Mouse (Mus musculus) midbrain, embryonic 11.5 days (tissue): ENCODE results near the gene Ipmk. TPM values are rescaled to one million over a fixed set of nuclear protein-coding genes. Genes with fewer than 3 reads are reported as not detected.

ENCODE experiments used
- ATAC-seq: fragments of 200-750 bp; cut with Nextera tagmentation; 2 replicates; pipeline ENCODE4 v1.8.0; 2017; ENCODE audit warnings: moderate TSS enrichment, moderate library complexity; ENCODE audit not compliant: low FRiP score
- DNase-seq: peaks from one replicate; pipeline ENCODE4 v3.0.0; 2015; ENCODE audit warnings: low spot score; ENCODE audit errors: missing footprints
- H3K27ac ChIP-seq: fragments of 300-500 bp; sonication (generic); 2 replicates; pipeline ENCODE4 v1.5.1; 2014; ENCODE audit warnings: low read depth, low read length
- H3K27me3 ChIP-seq: fragments of 300-500 bp; sonication (generic); 2 replicates; pipeline ENCODE4 v1.6.1; 2014; ENCODE audit warnings: mild to moderate bottlenecking, low read length, moderate library complexity, mixed read lengths; ENCODE audit not compliant: control insufficient read depth, insufficient read depth
- H3K36me3 ChIP-seq: fragments of 300-500 bp; sonication (generic); 2 replicates; pipeline ENCODE4 v1.6.1; 2014; ENCODE audit warnings: mild to moderate bottlenecking, low read length, moderate library complexity, mixed read lengths; ENCODE audit not compliant: control insufficient read depth, insufficient read depth
- H3K4me1 ChIP-seq: fragments of 300-500 bp; sonication (generic); 2 replicates; pipeline ENCODE4 v1.6.1; 2014; ENCODE audit warnings: low read length; ENCODE audit not compliant: control insufficient read depth, insufficient read depth
- H3K4me2 ChIP-seq: fragments of 300-500 bp; sonication (generic); 2 replicates; pipeline ENCODE4 v1.6.1; 2014; ENCODE audit warnings: mild to moderate bottlenecking, moderate library complexity
- H3K4me3 ChIP-seq: fragments of 300-500 bp; sonication (generic); 2 replicates; pipeline ENCODE4 v1.5.1; 2014; ENCODE audit warnings: low read depth, low read length
- H3K9ac ChIP-seq: fragments of 300-500 bp; sonication (generic); 2 replicates; pipeline ENCODE4 v1.6.1; 2014; ENCODE audit warnings: low read length
- H3K9me3 ChIP-seq: fragments of 300-500 bp; sonication (generic); 2 replicates; pipeline ENCODE4 v1.6.1; 2016; ENCODE audit warnings: low read length; ENCODE audit not compliant: control insufficient read depth
- WGBS: fragments of 180-500 bp; shearing (Covaris S2); extraction: QIAGEN DNeasy Blood & Tissue Kit; methylation state at CpG from one replicate; pipeline ENCODE4 v1.1.7; 2014; 5-methylcytosine and 5-hydroxymethylcytosine counted together
- polyA plus RNA-seq: library from polyadenylated mRNA; unstranded; fragments of >200 nt; fragmentation: Nextera tagmentation; extraction: Ambion mirVana; gene quantifications from 2 replicates; pipeline ENCODE4 v1.2.1, GENCODE M21; 2014

Ipmk gene
- polyA plus RNA-seq, 1 experiment from 2014 or later: 24.8 TPM

- Histone ChIP-seq H3K36me3 (no peaks in the 10 kb centered on the region), H3K27me3 (no peaks in the 10 kb centered on the region), H3K9me3 (no peaks in the 10 kb centered on the region), H3K4me2 (peak overlapping the region; percentile 80), H3K4me1 (peaks cover 16% of the 10 kb centered on the region; the same call in 1 of the 2 replicates), H3K27ac (no peak overlapping the region), H3K9ac (peak overlapping the region; percentile 90), H3K4me3 (peak overlapping the region; percentile 82)
- WGBS: 26% methylated on average over 14 of the region's 14 CpGs
- peak; percentile 62 for DNase-seq
- ATAC-seq: no peak
These were observed 3.8 kb upstream of the Ipmk start for GRCm38 (mm10) chr10:71343567-71344265.

- no peaks in the 10 kb centered on the region for H3K27me3 ChIP-seq
- peak within 1 kb of the TSS; percentile 90 for H3K9ac ChIP-seq
- whole genome bisulfite sequencing: under 1% methylated on average over 60 of the region's 60 CpGs
- peak within 1 kb of the TSS; percentile 82 for H3K4me3 ChIP-seq
- peak within 1 kb of the TSS; percentile 80 for H3K4me2 ChIP-seq
- no peaks in the 10 kb centered on the region for H3K9me3 ChIP-seq
- H3K27ac ChIP-seq: no peak within 1 kb of the TSS
- no peaks in the 10 kb centered on the region for H3K36me3 ChIP-seq
- DNase-seq (peak; percentile 99), ATAC-seq (peak; percentile 77)
- H3K4me1 ChIP-seq: peaks cover 25% of the 10 kb centered on the region; the same call in 1 of the 2 replicates
These were observed 2.9 kb upstream of the Ipmk start, which contains the start of gene Cisd1 for GRCm38 (mm10) chr10:71344579-71345143. Gene Cisd1 (minus strand): TSS chr10:71344954.

DNA sequence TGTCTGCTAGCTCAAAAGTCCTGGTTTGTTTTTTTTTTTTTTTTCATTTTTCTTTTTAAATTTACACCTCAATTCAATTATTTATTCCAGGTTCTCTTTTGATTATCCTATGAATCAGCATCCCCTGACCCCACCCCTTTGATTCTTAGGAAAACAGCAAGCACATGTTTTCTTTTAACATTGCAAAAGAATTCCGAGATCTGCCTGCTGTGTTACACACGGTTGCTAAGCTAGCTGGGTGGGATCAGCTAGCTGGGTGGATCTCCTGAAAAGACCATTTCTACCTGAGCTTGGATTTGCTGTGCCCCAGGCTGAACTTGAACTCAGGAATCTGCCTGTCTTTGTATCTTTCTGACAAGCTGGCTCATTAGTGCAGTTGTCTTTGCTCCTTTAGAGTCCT is 1.5 kb upstream of the Ipmk start:
- Histone ChIP-seq H3K9ac (no peak overlapping the region), H3K27me3 (no peaks in the 10 kb centered on the region), H3K27ac (no peak overlapping the region), H3K4me3 (no peak overlapping the region), H3K9me3 (no peaks in the 10 kb centered on the region), H3K4me2 (no peak overlapping the region), H3K36me3 (no peaks in the 10 kb centered on the region; the same call in 1 of the 2 replicates), H3K4me1 (peaks cover 25% of the 10 kb centered on the region; the same call in 1 of the 2 replicates)
- DNase-seq: no peak
- WGBS: 68% methylated on average over 2 of the region's 2 CpGs
- no peak for ATAC-seq

DNA sequence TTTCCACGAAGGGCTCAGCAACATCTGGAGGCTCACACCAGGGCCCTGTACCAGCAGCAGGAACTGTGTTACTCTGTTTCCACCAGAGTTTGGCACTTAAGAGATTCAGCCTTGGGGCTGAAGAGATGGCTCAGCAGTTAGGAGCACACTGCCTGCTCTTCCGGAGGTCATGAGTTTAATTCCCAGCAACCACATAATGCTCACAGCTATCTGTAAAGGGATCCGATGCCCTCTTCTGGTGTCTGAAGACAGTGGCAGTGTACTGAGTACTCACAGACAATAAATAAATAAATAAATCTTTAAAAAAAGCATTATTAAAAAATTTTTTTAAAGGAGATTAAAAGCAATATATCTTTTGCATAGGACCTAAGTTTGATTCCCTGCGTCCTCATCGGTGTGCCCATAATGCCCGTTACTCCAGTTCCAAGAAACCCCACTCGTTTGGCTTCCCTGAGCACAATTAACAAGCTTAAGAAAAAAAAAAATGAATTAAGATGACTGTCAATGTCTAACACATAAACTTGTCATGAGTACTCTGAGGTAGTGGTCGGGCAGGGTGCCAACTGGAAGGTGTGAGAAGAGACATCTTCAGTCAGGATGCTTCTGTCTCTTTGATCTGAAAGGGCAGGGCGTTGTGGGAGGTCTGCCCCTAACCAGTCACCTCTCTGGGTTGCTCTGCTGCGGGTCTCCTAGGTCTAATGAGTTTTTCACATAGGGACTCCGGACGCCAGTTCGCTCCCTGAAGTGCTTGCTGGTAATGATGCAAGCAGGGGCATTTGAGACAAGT is 648 bp upstream of the Ipmk start:
- H3K27ac ChIP-seq: peak overlapping the region; percentile 59
- WGBS: 11% methylated on average over 13 of the region's 13 CpGs
- no peak for DNase-seq
- no peak for ATAC-seq
- H3K4me1 ChIP-seq: peaks cover 25% of the 10 kb centered on the region; the same call in 1 of the 2 replicates
- H3K9me3 ChIP-seq: no peaks in the 10 kb centered on the region
- peak overlapping the region; percentile 87 for H3K9ac ChIP-seq
- peak overlapping the region; percentile 94 for H3K4me2 ChIP-seq
- H3K36me3 ChIP-seq: no peaks in the 10 kb centered on the region; the same call in 1 of the 2 replicates
- H3K4me3 ChIP-seq: peak overlapping the region; percentile 88
- no peaks in the 10 kb centered on the region for H3K27me3 ChIP-seq

DNA sequence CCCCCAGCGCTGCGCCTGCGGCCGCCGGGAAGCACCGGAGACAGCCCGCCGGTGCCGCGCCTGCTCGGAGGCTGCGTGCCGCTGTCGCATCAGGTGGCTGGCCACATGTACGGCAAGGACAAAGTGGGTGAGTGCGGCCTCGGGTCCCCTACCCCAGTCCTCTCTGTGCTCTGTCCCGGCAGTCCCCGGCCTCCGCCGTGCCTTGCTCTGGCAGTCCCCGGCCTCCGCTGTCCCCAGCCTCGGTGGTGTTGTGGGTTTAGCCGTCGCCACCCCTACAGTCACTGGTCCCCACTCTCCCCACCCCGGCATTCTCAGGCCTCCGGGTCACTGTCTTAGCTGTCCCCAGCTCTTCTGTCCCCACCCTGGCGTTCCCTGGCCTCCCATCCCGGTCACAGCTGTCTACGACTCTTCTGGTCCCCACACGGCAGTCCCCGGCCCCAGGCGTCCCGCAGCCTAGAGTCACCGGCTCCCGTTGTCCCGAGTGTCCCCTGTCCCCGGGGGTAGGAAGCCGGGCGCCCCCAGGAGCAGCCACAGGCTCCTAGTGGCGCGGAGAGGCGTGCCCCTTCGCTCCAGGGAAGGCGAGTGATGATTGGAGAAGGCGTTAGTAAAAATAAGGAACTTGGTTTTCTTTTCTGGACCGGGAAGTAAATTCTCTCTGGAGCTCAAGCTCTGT is 537 bp downstream of the Ipmk start:
- DNase-seq: no peak
- WGBS: under 1% methylated on average over 48 of the region's 48 CpGs
- peak overlapping the region; percentile 87 for H3K9ac ChIP-seq

GRCm38 (mm10) chr10:71348637-71349280 is 1.2 kb downstream of the Ipmk start:
- Histone ChIP-seq H3K4me1 (peaks cover 21% of the 10 kb centered on the region; the same call in 1 of the 2 replicates), H3K4me3 (peak overlapping the region; percentile 88), H3K9ac (peak overlapping the region; percentile 87), H3K27me3 (no peaks in the 10 kb centered on the region), H3K36me3 (no peaks in the 10 kb centered on the region; the same call in 1 of the 2 replicates), H3K9me3 (no peaks in the 10 kb centered on the region), H3K27ac (no peak overlapping the region), H3K4me2 (peak overlapping the region; percentile 94)
- 31% methylated on average over 16 of the region's 16 CpGs for WGBS
- DNase-seq (peak; percentile 79), ATAC-seq (no peak)

More for the DNA sequence above, 537 bp downstream of the Ipmk start:
- H3K4me3 ChIP-seq: peak overlapping the region; percentile 88
- peak overlapping the region; percentile 94 for H3K4me2 ChIP-seq
- ATAC-seq: peak; percentile 73
- peak overlapping the region; percentile 51; the same call in 1 of the 2 replicates for H3K27ac ChIP-seq
- no peaks in the 10 kb centered on the region for H3K9me3 ChIP-seq
- no peaks in the 10 kb centered on the region for H3K27me3 ChIP-seq
- no peaks in the 10 kb centered on the region; the same call in 1 of the 2 replicates for H3K36me3 ChIP-seq
- H3K4me1 ChIP-seq: peaks cover 25% of the 10 kb centered on the region; the same call in 1 of the 2 replicates

- H3K9me3 ChIP-seq: no peaks in the 10 kb centered on the region
- H3K4me3 ChIP-seq: no peak overlapping the region
- DNase-seq: no peak
- no peaks in the 10 kb centered on the region for H3K27me3 ChIP-seq
- ATAC-seq: no peak
- WGBS: 78% methylated on average over 1 of the region's 1 CpGs
- no peak overlapping the region for H3K27ac ChIP-seq
- H3K9ac ChIP-seq: peak overlapping the region; percentile 87; the same call in 1 of the 2 replicates
- H3K4me1 ChIP-seq: peaks cover 18% of the 10 kb centered on the region; the same call in 1 of the 2 replicates
- peak overlapping the region; percentile 94; the same call in 1 of the 2 replicates for H3K4me2 ChIP-seq
- no peaks in the 10 kb centered on the region; the same call in 1 of the 2 replicates for H3K36me3 ChIP-seq
These were observed 1.7 kb downstream of the Ipmk start for GRCm38 (mm10) chr10:71349290-71349689.

DNA sequence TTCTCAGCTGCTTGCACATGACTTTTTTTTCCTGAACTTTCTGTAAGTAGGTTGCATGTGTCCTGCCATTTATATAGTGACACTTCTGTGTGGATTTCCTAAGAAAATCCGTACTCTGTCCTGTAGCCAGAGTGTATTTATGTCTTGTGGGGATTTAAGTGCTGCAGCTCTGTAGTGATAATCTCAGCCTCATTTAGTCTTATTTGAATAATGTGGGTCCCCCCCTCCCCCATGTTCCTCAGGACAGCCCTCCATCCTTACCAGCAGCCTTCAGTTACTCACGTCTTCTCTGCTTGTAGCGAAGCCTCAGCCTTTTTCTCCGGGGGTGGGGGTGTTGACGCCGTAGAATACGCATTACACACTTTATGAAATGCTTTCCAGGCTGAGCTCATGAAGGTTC is 3.7 kb downstream of the Ipmk start:
- no peak overlapping the region for H3K4me2 ChIP-seq
- peaks cover 14% of the 10 kb centered on the region; the same call in 1 of the 2 replicates for H3K4me1 ChIP-seq
- H3K4me3 ChIP-seq: no peak overlapping the region
- no peaks in the 10 kb centered on the region for H3K9me3 ChIP-seq
- H3K27me3 ChIP-seq: no peaks in the 10 kb centered on the region
- DNase-seq: peak; percentile 45
- H3K27ac ChIP-seq: no peak overlapping the region
- WGBS: 96% methylated on average over 7 of the region's 7 CpGs
- no peak for ATAC-seq
- H3K9ac ChIP-seq: no peak overlapping the region
- H3K36me3 ChIP-seq: no peaks in the 10 kb centered on the region; the same call in 1 of the 2 replicates
